In the genomic region with DNA sequence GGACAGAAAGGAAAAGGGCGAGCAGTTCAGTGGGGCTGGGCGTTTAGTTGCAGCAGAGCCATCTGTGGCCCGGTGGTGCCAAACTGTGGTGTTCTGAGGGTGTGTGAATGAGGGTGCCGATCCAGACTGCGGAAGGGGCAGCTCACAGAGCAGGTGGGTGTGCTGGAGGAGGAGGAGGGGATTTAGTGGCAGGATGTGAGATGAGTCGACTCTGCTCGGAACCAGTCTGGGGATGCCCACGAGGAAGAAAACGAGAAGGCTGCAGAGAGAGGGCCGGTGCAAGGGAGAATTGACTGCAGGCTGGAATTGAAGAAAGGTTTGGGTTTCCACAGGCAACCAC, we compare ENCODE assay signal across 14 mouse cellular contexts. TPM values are rescaled to one million over a fixed set of nuclear protein-coding genes. Genes with fewer than 3 reads are reported as not detected.
DNase-seq lines count a peak whose midpoint lies in the region; ATAC-seq and TF ChIP-seq lines count a peak whose summit lies in the region.
"Had no signal": no experiment of that assay in that cellular context is flagged by ENCODE, and none has a peak within 500 bp of the region (broad histone marks: within the 10 kb centered on the region; RNA-seq: fewer than 3 reads in every experiment).

No protein-coding gene starts in this region.

- H3K27ac ChIP-seq in heart, embryonic 14.5 days (replicated peaks in 1 of 2; ENCODE audit: control insufficient read depth in 1 of 2, insufficient read depth in 1 of 2, low read depth in 2 of 2, low read length in 2 of 2) = no peak overlapping the region
- no peak overlapping the region for H3K27ac ChIP-seq in forebrain, postnatal 0 days (ENCODE audit: low read depth, low read length)
- H3K27ac ChIP-seq in kidney, embryonic 16.5 days (ENCODE audit: low read length) = no peak overlapping the region

- peaks cover 25 to 60% of the 10 kb centered on the region in 2 experiments for H3K4me1 ChIP-seq in heart, embryonic 14.5 days (ENCODE audit: control insufficient read depth in 2 of 2, insufficient read depth in 2 of 2, low read length in 2 of 2)
- peaks cover 4% of the 10 kb centered on the region; the same call in 1 of the 2 replicates for H3K4me1 ChIP-seq in forebrain, postnatal 0 days (ENCODE audit: insufficient read depth)
- peaks cover 17% of the 10 kb centered on the region for H3K4me1 ChIP-seq in kidney, embryonic 16.5 days (ENCODE audit: insufficient read depth, low read length)

- 0 out of 2 replicates have a peak, but pooled peaks cover 15% of the 10 kb centered on the region for H3K36me3 ChIP-seq in heart, embryonic 14.5 days (ENCODE audit: control insufficient read depth, insufficient read depth, low read length)
- H3K36me3 ChIP-seq in forebrain, postnatal 0 days (ENCODE audit: insufficient read depth) = no peaks in the 10 kb centered on the region
- H3K36me3 ChIP-seq in kidney, embryonic 16.5 days (ENCODE audit: insufficient read depth, low read length) = no peaks in the 10 kb centered on the region
- H3K36me3 ChIP-seq: hindbrain, embryonic 15.5 days had no signal

- H3K27me3 ChIP-seq in heart, embryonic 14.5 days (ENCODE audit: control insufficient read depth, insufficient read depth, low read length) = no peaks in the 10 kb centered on the region
- no peaks in the 10 kb centered on the region for H3K27me3 ChIP-seq in forebrain, postnatal 0 days (ENCODE audit: insufficient read depth, low read length)
- no peaks in the 10 kb centered on the region for H3K27me3 ChIP-seq in kidney, embryonic 16.5 days (ENCODE audit: insufficient read depth, low read length)
- H3K27me3 ChIP-seq: hindbrain, embryonic 15.5 days had no signal

- peak overlapping the region; percentile 30; the same call in 1 of the 2 replicates for H3K9ac ChIP-seq in heart, embryonic 14.5 days (ENCODE audit: low read length)
- H3K9ac ChIP-seq in forebrain, postnatal 0 days = no peak overlapping the region
- no peak overlapping the region for H3K9ac ChIP-seq in kidney, embryonic 16.5 days (replicated peaks; ENCODE audit: low read length)
- H3K9ac ChIP-seq: hindbrain, embryonic 15.5 days; lung, embryonic 14.5 days had no signal

- no peak for ATAC-seq in heart, embryonic 14.5 days (ENCODE audit: insufficient number of reproducible peaks, insufficient read depth, low FRiP score, low read depth)
- ATAC-seq in forebrain, postnatal 0 days = peak; percentile 45
- no peak for ATAC-seq in kidney, embryonic 16.5 days (ENCODE audit: low FRiP score, low TSS enrichment)

- no peak overlapping the region for H3K4me2 ChIP-seq in heart, embryonic 14.5 days (ENCODE audit: low read length)
- H3K4me2 ChIP-seq in forebrain, postnatal 0 days (ENCODE audit: low read depth) = no peak overlapping the region
- H3K4me2 ChIP-seq in kidney, embryonic 16.5 days (replicated peaks; ENCODE audit: low read depth, low read length) = no peak overlapping the region
- H3K4me2 ChIP-seq: hindbrain, embryonic 15.5 days; lung, embryonic 14.5 days had no signal

- no peak for DNase-seq in heart, adult 8-10 months (ENCODE audit: low spot score)
- DNase-seq in right cerebral cortex, adult 2 months (ENCODE audit: low spot score in 2 of 2) = peak; percentile 46 to 56
- no peak for DNase-seq in right cerebral cortex, postnatal 10 days (ENCODE audit: low spot score in 2 of 2)
- DNase-seq in forebrain, postnatal 0 days = no peak
- peak; percentile 34 to 35 for DNase-seq in right cerebral cortex, postnatal 36 days (ENCODE audit: low spot score in 2 of 2)
- no peak for DNase-seq in heart, adult 18-20 months
- DNase-seq: cerebellum, adult 2 months; liver; lung, embryonic 14.5 days; thymus, postnatal 14 days had no signal

- 76% methylated on average over 10 of the region's 10 CpGs for WGBS in heart, embryonic 14.5 days
- 53% methylated on average over 10 of the region's 10 CpGs for WGBS in forebrain, postnatal 0 days
- 51% methylated on average over 10 of the region's 10 CpGs for WGBS in kidney, embryonic 16.5 days

- no peak for TF ChIP-seq CTCF in forebrain, postnatal 0 days (IDR thresholded peaks at IDR 0.05; ENCODE audit: low read depth)

- no peaks in the 10 kb centered on the region for H3K9me3 ChIP-seq in heart, embryonic 14.5 days (ENCODE audit: control insufficient read depth, low read length)
- no peaks in the 10 kb centered on the region for H3K9me3 ChIP-seq in forebrain, postnatal 0 days (ENCODE audit: low read length)
- no peaks in the 10 kb centered on the region for H3K9me3 ChIP-seq in kidney, embryonic 16.5 days (ENCODE audit: low read length)
- H3K9me3 ChIP-seq: hindbrain, embryonic 15.5 days had no signal

- H3K4me3 ChIP-seq in heart, embryonic 14.5 days (ENCODE audit: control insufficient read depth in 1 of 2, insufficient read depth in 1 of 2, low read depth in 1 of 2, low read length in 2 of 2) = no peak overlapping the region
- no peak overlapping the region for H3K4me3 ChIP-seq in forebrain, postnatal 0 days (ENCODE audit: low read depth, low read length)
- H3K4me3 ChIP-seq in kidney, embryonic 16.5 days (ENCODE audit: low read length) = no peak overlapping the region
- H3K4me3 ChIP-seq: hindbrain, embryonic 15.5 days; myocyte had no signal

RNA-seq across cellular contexts. Expression of a gene that starts 24.0 kb away (rescaled TPM):
- polyA plus RNA-seq in heart, embryonic 14.5 days (2014; fragmentation: Nextera tagmentation; extraction: Ambion mirVana) = 13.0 and 14.5 TPM in 2 replicates
- total RNA-seq in heart, adult 8-10 months (2022) = 10 to 100 TPM in 3 of 4 experiments, 1 to 10 TPM in 1; 7.9 to 13.5 (median 11.0) TPM
- total RNA-seq in forebrain, postnatal 0 days (2014; rRNA removed) = 7.1 TPM in 2 replicates
- 3.0 and 3.3 TPM in 2 replicates for polyA plus RNA-seq in forebrain, postnatal 0 days (2015; fragmentation: Nextera tagmentation; extraction: Ambion mirVana)
- total RNA-seq in heart, adult 18-20 months (2021) = 10 to 100 TPM; 11.3 to 12.1 TPM
- 12.6 and 13.5 TPM in 2 replicates for polyA plus RNA-seq in kidney, embryonic 16.5 days (2015; fragmentation: Nextera tagmentation; extraction: Ambion mirVana)

Comparison
In these comparisons a context has a peak if more than half of its experiments do, and no peak if none do; other contexts are left out.
1. DNase-seq: peak in right cerebral cortex, adult 2 months (2 of 2) and right cerebral cortex, postnatal 36 days (2 of 2); none in heart, adult 8-10 months (single experiment), right cerebral cortex, postnatal 10 days (0 of 2), forebrain, postnatal 0 days (single experiment) and heart, adult 18-20 months (0 of 2).